Mouse (Mus musculus) spleen, postnatal 36 days (tissue): ENCODE data around the gene Btbd2.
"Not testable (repeated sequence)": the region's sequence is repeated elsewhere in the genome, so short reads cannot be mapped to it uniquely, and the experiment has no call there.

ENCODE experiments used
- DNase-seq, 2 experiments: peaks; one replicate each; pipeline ENCODE4 v3.0.0; 2022; ENCODE audit warnings: low spot score in 2 of 2, mixed read lengths in 1 of 2

Gene Btbd2

DNA sequence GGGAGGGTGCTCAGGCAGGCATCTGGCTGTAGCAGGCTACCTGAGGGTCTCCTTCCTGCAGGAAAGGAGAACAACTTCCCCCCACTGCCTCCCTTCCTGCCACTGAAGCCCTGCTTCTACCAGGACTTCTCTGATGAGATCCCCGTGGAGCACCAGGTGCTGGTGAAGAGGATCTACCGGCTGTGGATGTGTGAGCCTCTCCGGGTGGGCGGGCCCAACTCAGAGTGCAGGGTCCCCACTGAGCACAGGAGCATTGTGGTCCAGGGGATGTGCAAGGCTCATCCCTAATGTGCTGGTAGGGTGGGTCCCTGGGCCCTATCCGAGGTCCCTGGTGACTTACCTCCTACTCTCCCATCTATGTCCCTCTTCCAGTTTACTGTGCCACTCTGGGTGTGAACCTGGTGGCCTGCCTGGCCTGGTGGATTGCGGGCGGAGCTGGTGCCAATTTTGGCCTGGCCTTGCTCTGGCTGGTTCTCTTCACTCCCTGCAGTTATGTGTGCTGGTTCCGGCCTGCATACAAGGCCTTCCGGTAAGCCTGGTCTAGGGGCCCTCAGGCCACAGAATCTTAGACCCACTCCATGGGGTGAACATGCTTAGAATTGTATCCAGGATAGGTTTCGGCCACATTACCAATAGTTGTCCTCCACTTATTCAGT lies 47.5 kb downstream of the Btbd2 start:
- no peak for DNase-seq

DNA sequence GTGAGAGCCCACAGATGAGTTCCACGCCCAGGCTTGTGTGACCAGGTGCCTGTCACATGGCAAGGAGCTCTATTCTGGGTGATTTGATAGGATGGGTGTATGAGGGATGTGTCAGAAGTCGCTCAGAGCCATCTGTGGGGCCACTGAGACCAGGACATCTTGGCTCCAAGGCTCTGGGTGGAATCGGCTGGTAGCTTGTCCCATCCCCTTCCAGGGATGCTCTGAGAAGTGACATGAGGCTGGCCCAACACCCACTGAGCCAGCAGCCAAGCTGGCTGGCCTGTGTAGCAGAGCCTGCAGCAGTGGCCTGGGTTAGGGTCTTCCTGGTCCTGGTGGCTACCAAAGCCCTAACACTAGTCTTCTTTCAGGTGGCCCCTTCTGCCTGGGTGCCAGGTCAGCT lies 48.4 kb downstream of the Btbd2 start:
- DNase-seq, result no peak

DNA sequence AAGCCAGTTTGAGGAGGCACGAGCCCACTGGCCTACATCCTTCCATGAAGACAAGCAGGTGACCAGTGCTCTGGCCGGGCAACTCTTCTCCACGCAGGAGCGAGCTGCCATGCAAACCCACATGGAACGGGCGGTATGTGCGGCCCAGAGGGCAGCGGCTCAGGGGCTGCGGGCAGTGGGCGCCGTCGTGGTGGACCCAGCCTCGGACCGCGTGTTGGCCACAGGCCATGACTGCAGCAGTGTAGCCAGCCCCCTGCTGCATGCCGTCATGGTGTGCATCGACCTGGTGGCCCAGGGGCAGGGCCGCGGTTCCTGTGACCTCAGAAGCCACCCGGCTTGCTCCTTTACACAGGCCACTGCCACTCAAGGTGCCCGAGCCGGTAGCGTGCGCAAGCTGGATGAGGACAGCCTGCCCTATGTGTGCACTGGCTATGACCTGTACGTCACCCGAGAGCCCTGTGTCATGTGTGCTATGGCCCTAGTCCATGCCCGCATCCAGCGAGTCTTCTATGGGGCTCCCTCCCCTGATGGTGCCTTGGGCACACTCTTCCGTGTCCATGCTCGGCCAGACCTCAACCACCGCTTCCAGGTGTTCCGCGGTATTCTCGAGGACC lies 50.0 kb downstream of the Btbd2 start:
- no peak for DNase-seq

DNA sequence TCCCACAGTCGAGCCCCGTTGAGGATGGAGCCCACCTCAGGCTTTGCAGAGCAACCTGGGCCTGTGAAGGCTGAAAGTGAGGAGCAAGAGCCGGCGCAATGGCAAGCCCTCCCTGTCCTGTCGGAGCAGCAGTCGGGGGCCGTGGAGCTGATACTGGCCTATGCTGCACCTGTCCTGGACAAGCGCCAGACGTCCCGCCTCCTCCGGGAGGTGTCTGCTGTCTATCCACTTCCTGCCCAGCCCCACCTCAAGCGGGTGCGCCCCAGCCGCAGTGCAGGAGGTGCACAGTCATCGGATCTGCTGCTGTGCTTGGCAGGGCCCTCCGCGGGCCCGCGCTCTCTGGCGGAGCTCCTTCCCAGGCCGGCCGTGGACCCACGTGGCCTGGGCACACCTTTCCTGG lies 50.6 kb downstream of the Btbd2 start:
- DNase-seq, result peak in 1 of 2 experiments; percentile 38

DNA sequence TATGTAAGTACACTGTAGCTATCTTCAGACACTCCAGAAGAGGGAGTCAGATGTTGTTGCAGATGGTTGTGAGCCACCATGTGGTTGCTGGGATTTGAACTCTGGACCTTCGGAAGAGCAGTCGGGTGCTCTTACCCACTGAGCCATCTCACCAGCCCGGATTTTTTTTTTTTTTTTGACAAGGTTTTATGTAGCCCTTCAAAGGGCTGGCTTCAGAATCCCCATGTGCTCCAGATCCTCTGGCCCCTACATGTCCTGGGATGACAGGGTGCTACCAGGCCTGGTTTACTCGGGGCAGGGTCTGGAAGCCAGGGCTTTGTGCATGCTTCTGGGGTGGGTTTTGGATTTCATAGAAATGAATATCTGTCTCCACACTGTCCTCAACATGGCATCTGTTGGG lies 51.1 kb downstream of the Btbd2 start, which contains the start of gene Gm49322:
TSS of gene Gm49322 (plus strand) at position 301 of the 400 bp plus-strand sequence.
- not testable (repeated sequence) for DNase-seq

DNA sequence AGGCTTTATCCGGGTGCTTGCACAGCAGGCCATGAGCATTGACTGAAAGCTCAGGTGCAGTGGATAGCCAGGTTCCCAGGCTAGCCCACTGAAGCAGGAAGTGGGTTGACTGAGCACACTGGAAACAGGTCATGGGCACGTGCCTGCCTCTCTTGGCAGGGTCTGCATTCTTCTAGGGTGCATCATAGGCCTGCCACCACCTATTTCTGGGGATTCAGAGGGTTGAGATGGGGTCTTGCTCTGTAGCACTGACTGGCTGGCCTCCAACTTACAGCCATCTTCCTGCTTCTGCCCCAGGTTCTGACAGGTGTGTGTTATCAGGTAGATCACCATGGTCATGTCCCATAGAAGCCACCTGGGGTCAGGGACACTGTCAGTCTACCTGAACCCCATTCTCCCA lies 51.9 kb downstream of the Btbd2 start:
- no peak for DNase-seq

DNA sequence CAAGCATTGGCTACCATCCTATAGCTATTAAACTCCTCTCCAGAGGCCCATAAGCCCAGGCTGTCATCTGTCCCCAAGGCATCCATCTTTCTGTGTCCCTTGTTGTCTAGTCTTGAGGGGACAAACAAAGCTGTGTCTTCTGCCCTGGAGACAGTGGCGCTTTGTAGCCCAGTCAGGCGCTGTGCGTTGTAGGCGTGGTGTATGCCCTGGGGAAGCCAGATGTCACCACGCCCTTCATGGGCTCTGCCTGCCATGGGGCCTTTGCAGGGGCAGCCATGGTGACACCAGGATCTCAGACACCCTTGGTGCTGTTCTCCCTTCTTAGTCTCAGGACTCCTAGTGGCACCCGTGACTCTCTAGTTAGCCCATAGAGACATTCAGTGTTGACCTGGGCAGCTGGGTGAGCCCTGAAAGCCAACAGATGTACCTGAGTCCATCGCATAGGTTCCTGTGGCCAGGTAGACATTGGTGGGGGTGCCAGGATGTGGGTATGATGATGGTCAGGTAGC lies 52.8 kb downstream of the Btbd2 start:
- DNase-seq, result peak; percentile 77 to 78

DNA sequence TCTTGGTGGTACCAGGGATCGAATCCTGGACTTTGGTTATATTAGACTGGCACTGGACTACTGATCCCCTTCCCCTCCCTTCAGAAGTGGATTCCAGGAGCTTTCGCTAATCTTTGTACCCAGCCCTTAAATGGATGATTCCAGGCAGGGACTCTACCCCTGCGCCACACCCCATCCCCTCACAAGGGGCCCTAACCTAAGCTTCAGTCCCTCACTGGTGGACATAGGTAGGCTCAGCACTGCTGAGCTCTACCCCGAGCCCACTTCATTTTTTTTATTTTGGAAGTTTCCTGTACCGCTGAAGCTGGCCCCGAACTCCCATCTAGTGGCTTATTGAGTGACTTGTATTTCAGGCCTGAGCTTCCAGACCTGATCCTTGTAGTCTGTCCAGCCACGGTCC lies 53.5 kb downstream of the Btbd2 start:
- DNase-seq, result no peak

DNA sequence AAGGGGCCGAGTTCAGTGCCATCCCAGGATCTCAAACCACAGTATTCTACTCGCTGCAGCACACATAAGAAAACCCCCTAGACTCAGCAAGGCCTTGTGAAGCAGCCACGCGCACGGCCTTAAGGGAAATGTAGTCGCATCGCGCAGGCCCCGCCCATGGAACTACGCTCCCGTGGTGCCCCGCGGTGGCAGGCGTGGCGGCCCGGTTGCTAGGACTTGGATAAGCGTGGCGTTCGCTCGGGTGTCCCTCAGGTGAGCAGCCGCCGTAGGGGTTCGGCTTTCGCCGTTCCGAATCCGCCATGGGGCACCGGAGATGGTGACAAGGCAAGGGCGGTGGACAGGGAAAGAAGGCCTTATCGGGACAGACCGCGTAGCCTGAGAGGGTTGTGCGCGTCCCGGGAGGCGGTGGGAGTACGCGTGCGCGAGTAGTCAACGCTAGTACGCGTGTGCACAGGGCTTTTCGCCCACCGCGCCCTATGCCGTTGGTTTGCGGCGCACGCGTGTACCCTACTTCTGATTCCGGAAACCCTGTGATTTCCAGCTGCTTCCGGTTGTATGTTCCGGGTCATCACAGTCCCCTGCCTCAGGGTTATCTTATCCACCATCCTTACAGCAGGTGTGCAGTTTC lies 54.1 kb downstream of the Btbd2 start, which contains the start of the genes Scamp4 and Adat3:
TSS of gene Scamp4 (plus strand) at position 175 of the 628 bp plus-strand sequence.
TSS of gene Adat3 (plus strand) at position 183 of the 628 bp plus-strand sequence.
- DNase-seq, result peak; percentile 94 to 96

DNA sequence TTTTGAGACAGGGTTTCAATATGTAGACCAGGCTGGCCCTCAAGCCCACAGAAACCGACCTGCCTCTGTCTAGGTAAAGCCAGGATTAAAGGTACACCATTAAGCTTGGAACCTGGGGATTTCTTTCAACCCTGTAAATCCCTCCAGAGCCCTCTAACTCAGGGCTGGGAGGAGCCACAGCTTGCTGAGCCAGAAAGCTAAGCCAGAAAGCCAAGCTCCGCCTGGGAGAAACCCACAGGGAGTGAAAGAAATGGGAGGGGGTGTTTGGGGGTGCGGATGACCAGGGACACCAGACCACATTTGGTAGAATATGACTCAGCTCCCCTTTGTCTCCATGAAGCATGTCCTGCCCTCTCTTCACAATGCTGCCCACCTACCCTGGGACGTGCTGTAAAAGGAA lies 60.6 kb downstream of the Btbd2 start:
- DNase-seq, result no peak
